Mouse (Mus musculus) intestine, embryonic 15.5 days (tissue): ENCODE results near the gene Tmod4. TPM values are rescaled to one million over a fixed set of nuclear protein-coding genes. Genes with fewer than 3 reads are reported as not detected.

Experiments
- ATAC-seq: fragments of 200-750 bp; cut with Nextera tagmentation; 2 replicates; pipeline ENCODE4 v1.8.0; 2017; ENCODE audit warnings: moderate TSS enrichment, moderate library complexity
- H3K27ac ChIP-seq: fragments of 300-500 bp; sonication (generic); 2 replicates; pipeline ENCODE4 v1.5.1; 2015; ENCODE audit warnings: mild to moderate bottlenecking, inconsistent platforms
- H3K27me3 ChIP-seq: fragments of 300-500 bp; sonication (generic); replicated peaks from 2 replicates; pipeline ENCODE4 v1.6.1; 2015; ENCODE audit warnings: inconsistent platforms
- H3K36me3 ChIP-seq: fragments of 300-500 bp; sonication (generic); 2 replicates; pipeline ENCODE4 v1.6.1; 2015; ENCODE audit warnings: inconsistent platforms
- H3K4me1 ChIP-seq: fragments of 300-500 bp; sonication (generic); replicated peaks from 2 replicates; pipeline ENCODE4 v1.6.1; 2015; ENCODE audit warnings: inconsistent platforms
- H3K4me2 ChIP-seq: fragments of 300-500 bp; sonication (generic); replicated peaks from 2 replicates; pipeline ENCODE4 v1.6.1; 2015; ENCODE audit warnings: mild to moderate bottlenecking, inconsistent platforms
- H3K4me3 ChIP-seq: fragments of 300-500 bp; sonication (generic); replicated peaks from 2 replicates; pipeline ENCODE4 v1.5.1; 2015; ENCODE audit warnings: inconsistent platforms
- H3K9ac ChIP-seq: fragments of 300-500 bp; sonication (generic); 2 replicates; pipeline ENCODE4 v1.6.1; 2015; ENCODE audit warnings: inconsistent platforms
- H3K9me3 ChIP-seq: fragments of 300-500 bp; sonication (generic); 2 replicates; pipeline ENCODE4 v1.6.1; 2016; ENCODE audit warnings: inconsistent platforms
- WGBS: fragments of 180-500 bp; shearing (Covaris S2); methylation state at CpG from one replicate; pipeline ENCODE4 v1.1.7; 2015; 5-methylcytosine and 5-hydroxymethylcytosine counted together
- polyA plus RNA-seq: library from polyadenylated mRNA; unstranded; fragments of >200 nt; fragmentation: Nextera tagmentation; extraction: Ambion mirVana; gene quantifications from 2 replicates; pipeline ENCODE4 v1.2.1, GENCODE M21; 2015

The Tmod4 gene
- polyA plus RNA-seq, 1 experiment from 2014 or later, result 0.99 TPM

- no peaks in the 10 kb centered on the region for H3K27me3 ChIP-seq
These were observed 39.4 kb downstream of the Tmod4 start for GRCm38 (mm10) chr3:95163419-95164255.

DNA sequence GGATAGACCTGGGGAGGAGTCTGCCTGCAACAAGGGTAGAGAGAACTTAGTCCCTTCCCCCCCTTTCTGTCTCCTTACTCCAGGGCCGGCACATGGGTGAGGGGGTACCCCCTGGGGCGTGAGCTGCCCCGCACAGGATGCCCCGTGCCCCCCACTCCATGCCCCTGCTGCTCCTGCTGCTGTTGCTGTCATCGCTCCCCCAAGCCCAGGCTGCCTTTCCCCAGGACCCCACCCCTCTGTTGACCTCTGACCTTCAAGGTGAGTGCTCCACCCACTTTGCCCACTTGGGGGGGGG lies 39.9 kb downstream of the Tmod4 start:
- Histone ChIP-seq H3K4me1 (peaks cover 32% of the 10 kb centered on the region), H3K36me3 (no peaks in the 10 kb centered on the region), H3K27me3 (no peaks in the 10 kb centered on the region), H3K27ac (no peak overlapping the region), H3K9ac (no peak overlapping the region), H3K4me2 (no peak overlapping the region), H3K9me3 (no peaks in the 10 kb centered on the region), H3K4me3 (no peak overlapping the region)
- no peak for ATAC-seq
- 91% methylated on average over 5 of the region's 5 CpGs for WGBS

More at GRCm38 (mm10) chr3:95163419-95164255, 39.4 kb downstream of the Tmod4 start:
- Histone ChIP-seq H3K4me2 (peak overlapping the region; percentile 93; the same call in 1 of the 2 replicates), H3K4me3 (no peak overlapping the region), H3K36me3 (no peaks in the 10 kb centered on the region), H3K4me1 (peaks cover 32% of the 10 kb centered on the region), H3K9ac (no peak overlapping the region), H3K27ac (no peak overlapping the region), H3K9me3 (no peaks in the 10 kb centered on the region)
- no peak for ATAC-seq
- 46% methylated on average over 11 of the region's 11 CpGs for WGBS

GRCm38 (mm10) chr3:95164840-95165239 lies 40.6 kb downstream of the Tmod4 start:
- no peaks in the 10 kb centered on the region for H3K27me3 ChIP-seq
- peaks cover under 1% of the 10 kb centered on the region; the same call in 1 of the 2 replicates for H3K36me3 ChIP-seq
- no peak overlapping the region for H3K4me2 ChIP-seq
- H3K9ac ChIP-seq, result no peak overlapping the region
- H3K4me1 ChIP-seq, result peaks cover 32% of the 10 kb centered on the region
- H3K4me3 ChIP-seq, result no peak overlapping the region
- no peaks in the 10 kb centered on the region for H3K9me3 ChIP-seq
- no peak for ATAC-seq
- H3K27ac ChIP-seq, result no peak overlapping the region
- WGBS, result 74% methylated on average over 5 of the region's 5 CpGs

- no peak overlapping the region; the same call in 1 of the 2 replicates for H3K9ac ChIP-seq
- peaks cover 12% of the 10 kb centered on the region; the same call in 1 of the 2 replicates for H3K36me3 ChIP-seq
These were observed 45.7 kb downstream of the Tmod4 start for GRCm38 (mm10) chr3:95169996-95170395.

DNA sequence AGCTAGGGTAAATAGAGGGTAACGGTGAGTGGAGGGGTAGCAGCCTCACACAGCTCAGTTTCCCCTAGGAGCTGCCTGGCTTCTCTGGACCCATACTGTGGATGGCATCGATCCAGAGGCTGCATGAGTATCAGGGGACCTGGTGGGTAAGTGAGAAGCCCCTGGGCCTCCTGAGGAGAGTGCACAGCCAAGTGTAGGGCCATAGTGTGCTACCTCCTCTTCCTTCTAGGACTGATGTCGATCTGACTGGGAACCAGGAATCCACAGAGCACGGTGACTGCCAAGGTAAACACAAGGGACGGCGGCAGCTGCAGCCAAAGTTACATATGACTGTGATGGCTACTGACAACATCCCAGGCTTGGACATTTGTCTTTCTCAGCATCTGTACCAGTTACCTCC lies 46.8 kb downstream of the Tmod4 start:
- Histone ChIP-seq H3K4me2 (no peak overlapping the region), H3K4me1 (0 out of 2 replicates have a peak, but pooled peaks cover 10% of the 10 kb centered on the region), H3K9me3 (no peaks in the 10 kb centered on the region), H3K36me3 (peaks cover 12% of the 10 kb centered on the region; the same call in 1 of the 2 replicates), H3K27ac (no peak overlapping the region), H3K9ac (no peak overlapping the region), H3K4me3 (no peak overlapping the region), H3K27me3 (peaks cover 23% of the 10 kb centered on the region)
- no peak for ATAC-seq
- 70% methylated on average over 6 of the region's 6 CpGs for WGBS

More at GRCm38 (mm10) chr3:95169996-95170395, 45.7 kb downstream of the Tmod4 start:
- Histone ChIP-seq H3K27me3 (peaks cover 23% of the 10 kb centered on the region), H3K4me3 (no peak overlapping the region), H3K4me1 (0 out of 2 replicates have a peak, but pooled peaks cover 10% of the 10 kb centered on the region), H3K9me3 (no peaks in the 10 kb centered on the region), H3K27ac (no peak overlapping the region), H3K4me2 (no peak overlapping the region)
- ATAC-seq, result no peak
- 87% methylated on average over 10 of the region's 10 CpGs for WGBS

DNA sequence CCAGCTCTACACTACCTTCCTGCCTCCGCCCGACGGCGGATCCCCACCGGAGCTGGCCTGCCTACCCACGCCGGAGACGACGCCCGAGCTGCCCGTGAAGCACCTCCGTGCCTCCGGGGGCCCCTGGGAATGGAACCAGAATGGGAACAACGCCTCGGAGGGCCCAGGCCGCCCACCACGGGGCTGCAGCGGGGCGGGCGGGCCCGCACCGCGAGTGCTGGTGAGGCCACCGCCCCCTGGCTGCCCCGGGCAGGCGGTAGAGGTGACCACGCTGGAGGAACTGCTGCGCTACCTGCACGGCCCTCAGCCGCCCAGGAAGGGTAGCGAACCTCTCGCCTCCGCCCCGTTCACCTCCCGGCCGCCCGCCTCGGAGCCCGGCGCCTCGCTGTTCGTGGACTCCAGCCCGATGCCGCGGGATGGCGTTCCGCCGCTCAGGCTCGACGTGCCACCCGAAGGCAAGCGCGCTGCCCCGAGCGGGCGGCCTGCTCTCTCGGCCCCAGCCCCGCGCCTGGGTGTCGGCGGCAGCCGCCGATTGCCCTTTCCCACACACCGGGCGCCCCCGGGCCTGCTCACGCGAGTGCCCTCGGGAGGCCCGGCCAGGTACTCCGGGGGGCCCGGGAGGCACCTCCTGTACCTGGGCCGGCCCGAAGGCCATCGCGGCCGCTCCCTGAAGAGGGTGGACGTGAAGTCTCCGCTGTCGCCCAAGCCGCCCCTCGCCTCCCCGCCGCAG lies 48.4 kb downstream of the Tmod4 start:
- H3K4me3 ChIP-seq, result peak overlapping the region; percentile 29
- H3K36me3 ChIP-seq, result peaks cover 12% of the 10 kb centered on the region; the same call in 1 of the 2 replicates
- 40% methylated on average over 84 of the region's 84 CpGs for WGBS
- H3K27me3 ChIP-seq, result peaks cover 23% of the 10 kb centered on the region
- H3K9ac ChIP-seq, result no peak overlapping the region
- H3K9me3 ChIP-seq, result no peaks in the 10 kb centered on the region
- H3K27ac ChIP-seq, result no peak overlapping the region
- ATAC-seq, result peak; percentile 38; the same call in 1 of the 2 replicates
- H3K4me2 ChIP-seq, result peak overlapping the region; percentile 66
- H3K4me1 ChIP-seq, result 0 out of 2 replicates have a peak, but pooled peaks cover 10% of the 10 kb centered on the region

GRCm38 (mm10) chr3:95173256-95173949 lies 49.1 kb downstream of the Tmod4 start:
- 15% methylated on average over 58 of the region's 58 CpGs for WGBS
- H3K36me3 ChIP-seq, result peaks cover 12% of the 10 kb centered on the region; the same call in 1 of the 2 replicates
- H3K4me3 ChIP-seq, result peak overlapping the region; percentile 29
- no peaks in the 10 kb centered on the region for H3K9me3 ChIP-seq
- peaks cover 23% of the 10 kb centered on the region for H3K27me3 ChIP-seq
- peak overlapping the region; percentile 66 for H3K4me2 ChIP-seq
- no peak overlapping the region for H3K27ac ChIP-seq
- peak; percentile 40 for ATAC-seq
- H3K4me1 ChIP-seq, result 0 out of 2 replicates have a peak, but pooled peaks cover 10% of the 10 kb centered on the region
- 0 out of 2 replicates have a peak overlapping the region, but pooled peaks have one; percentile 9 for H3K9ac ChIP-seq

GRCm38 (mm10) chr3:95174011-95174592 lies 49.8 kb downstream of the Tmod4 start:
- H3K9me3 ChIP-seq, result no peaks in the 10 kb centered on the region
- H3K36me3 ChIP-seq, result peaks cover 12% of the 10 kb centered on the region; the same call in 1 of the 2 replicates
- peaks cover 23% of the 10 kb centered on the region for H3K27me3 ChIP-seq
- H3K27ac ChIP-seq, result no peak overlapping the region
- ATAC-seq, result peak; percentile 44
- H3K4me3 ChIP-seq, result peak overlapping the region; percentile 7; the same call in 1 of the 2 replicates
- 13% methylated on average over 16 of the region's 16 CpGs for WGBS
- 0 out of 2 replicates have a peak, but pooled peaks cover 10% of the 10 kb centered on the region for H3K4me1 ChIP-seq
- no peak overlapping the region for H3K9ac ChIP-seq
- peak overlapping the region; percentile 66 for H3K4me2 ChIP-seq

DNA sequence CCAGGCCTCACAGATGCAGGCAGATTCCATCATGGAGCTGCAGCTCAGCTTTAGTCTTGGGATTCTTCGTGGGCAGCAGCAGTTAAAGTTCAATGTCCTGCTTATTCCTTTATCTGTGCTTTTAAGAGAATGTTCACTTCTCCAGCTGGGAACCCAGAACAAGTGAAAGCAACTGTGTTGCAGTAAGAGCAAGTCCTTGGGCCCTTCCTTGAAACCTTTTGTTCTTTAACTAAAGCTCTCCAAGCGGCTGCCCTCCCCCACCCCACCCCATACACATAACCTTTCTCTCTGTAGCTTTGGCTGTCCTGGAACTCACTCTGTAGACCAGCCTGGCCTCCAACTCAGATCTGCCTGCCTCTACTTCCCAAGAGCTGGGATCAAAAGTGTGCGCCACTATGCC lies 52.2 kb downstream of the Tmod4 start:
- H3K36me3 ChIP-seq, result peaks cover 7% of the 10 kb centered on the region; the same call in 1 of the 2 replicates
- no peak overlapping the region for H3K9ac ChIP-seq
- no peak overlapping the region for H3K4me2 ChIP-seq
- no peak overlapping the region for H3K4me3 ChIP-seq
- H3K9me3 ChIP-seq, result no peaks in the 10 kb centered on the region
- no peak overlapping the region for H3K27ac ChIP-seq
- 0 out of 2 replicates have a peak, but pooled peaks cover 10% of the 10 kb centered on the region for H3K4me1 ChIP-seq
- 68% methylated on average over 3 of the region's 3 CpGs for WGBS
- no peak for ATAC-seq
- peaks cover 19% of the 10 kb centered on the region for H3K27me3 ChIP-seq

DNA sequence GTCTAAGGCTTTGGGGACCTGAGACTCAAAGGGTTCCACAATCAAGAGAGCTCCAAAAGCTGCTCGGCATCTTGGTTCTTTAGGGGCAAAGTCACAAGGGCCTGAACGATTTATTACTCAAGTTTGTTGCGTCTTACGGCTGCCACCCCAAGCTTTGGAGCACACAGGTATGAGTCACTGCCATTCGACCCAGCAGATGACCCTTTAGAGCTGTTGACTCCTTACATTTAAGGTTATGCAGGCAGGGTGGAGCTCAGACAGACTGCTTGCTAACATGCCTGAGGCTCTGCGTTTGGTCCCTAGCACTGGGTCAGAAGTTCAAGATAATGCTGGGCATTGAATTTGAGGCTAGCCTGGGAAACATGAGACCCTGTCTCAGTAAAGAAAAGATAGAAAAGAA lies 53.3 kb downstream of the Tmod4 start:
- Histone ChIP-seq H3K27me3 (peaks cover 8% of the 10 kb centered on the region), H3K4me2 (no peak overlapping the region), H3K4me1 (0 out of 2 replicates have a peak, but pooled peaks cover 10% of the 10 kb centered on the region), H3K36me3 (no peaks in the 10 kb centered on the region), H3K9ac (no peak overlapping the region), H3K27ac (0 out of 2 replicates have a peak overlapping the region, but pooled peaks have one; percentile 32), H3K9me3 (no peaks in the 10 kb centered on the region), H3K4me3 (no peak overlapping the region)
- WGBS, result 46% methylated on average over 6 of the region's 6 CpGs
- ATAC-seq, result peak; percentile 77
